Mouse (Mus musculus): ENCODE measurements around the gene Pcca. TPM values are rescaled to one million over a fixed set of nuclear protein-coding genes. Genes with fewer than 3 reads are reported as not detected.
A peak's percentile ranks its signal among the peaks of the same experiment; 100 is the strongest.

The Pcca gene
- polyA plus RNA-seq, 1 experiment from 2014 or later, result 63.1 TPM

DNA sequence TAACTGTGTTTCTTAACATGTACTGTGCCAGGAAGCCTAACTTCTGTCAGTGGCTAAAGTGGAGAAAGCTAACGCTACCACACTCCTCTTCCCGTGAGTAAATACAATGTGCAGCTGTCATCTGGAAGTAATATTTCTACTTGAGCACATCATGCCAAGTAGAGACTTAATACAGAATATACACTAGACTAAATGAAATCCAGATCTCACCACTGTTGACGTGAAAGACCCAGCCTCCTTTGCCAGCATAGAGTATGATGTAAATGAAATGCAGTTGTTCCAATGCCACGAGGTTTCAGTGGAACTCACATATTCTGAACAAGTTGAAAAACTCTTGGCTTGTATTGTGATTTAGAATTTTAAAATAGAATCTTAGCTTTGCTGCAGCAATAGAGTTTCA is 73.3 kb downstream of the Pcca start:
- ChIA-PET POLR2A (no interaction called here), CTCF (no interaction called here)
- DNase-seq (ENCODE audit: low read depth, low spot score) (no peak), ATAC-seq (no peak)
- in situ Hi-C loops (cut with MboI; ENCODE audit: low pct_unique_long_range_greater_than_20kb), result no loop called here
- no peak for TF ChIP-seq CTCF (IDR thresholded peaks at IDR 0.05)
- no peaks in the 10 kb centered on the region for H3K27me3 ChIP-seq

DNA sequence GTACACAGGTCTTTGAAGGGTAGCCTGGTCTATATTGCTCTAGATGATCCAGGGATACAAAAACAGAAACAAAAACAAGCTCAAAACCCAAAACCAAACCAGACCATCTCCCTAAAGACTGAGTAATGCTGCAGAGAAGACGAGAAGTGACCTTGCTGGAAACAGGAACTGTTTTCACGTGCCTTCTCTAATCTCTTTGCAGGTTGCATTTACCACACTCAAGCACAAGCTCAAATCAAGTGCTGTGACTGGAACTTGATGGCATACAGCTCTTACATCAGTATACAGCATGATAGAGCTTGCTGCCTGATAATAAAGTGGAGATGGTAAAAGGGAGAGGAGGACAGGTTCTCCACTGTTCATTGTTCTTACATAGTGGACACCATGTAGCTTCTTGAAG is 74.2 kb downstream of the Pcca start:
- POLR2A ChIA-PET, result no interaction called here
- TF ChIP-seq CTCF (IDR thresholded peaks at IDR 0.05), result no peak
- ATAC-seq, result no peak
- in situ Hi-C loops (cut with MboI; ENCODE audit: low pct_unique_long_range_greater_than_20kb), result no loop called here
- CTCF ChIA-PET, result no interaction called here
- no peak for DNase-seq (ENCODE audit: low read depth, low spot score)
- H3K27me3 ChIP-seq, result no peaks in the 10 kb centered on the region

DNA sequence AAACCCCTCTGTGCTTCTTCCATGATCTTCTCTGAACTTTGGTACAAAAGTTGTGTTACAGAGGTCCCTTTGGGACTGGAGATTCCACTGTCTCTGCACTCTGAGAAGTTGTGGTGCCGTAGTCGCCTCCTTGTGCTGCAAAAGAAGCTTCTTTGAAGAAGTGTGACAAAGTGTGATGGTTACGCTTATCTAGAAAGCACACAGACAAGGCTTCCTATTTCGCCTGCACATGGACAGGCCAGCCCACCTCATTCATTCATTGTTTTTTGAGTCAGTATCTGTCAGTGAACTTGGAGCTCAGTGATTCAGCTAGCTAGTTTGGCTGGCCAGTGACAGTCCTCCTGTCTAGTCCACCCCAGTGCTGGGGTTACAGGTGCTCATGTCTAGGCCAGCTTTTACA is 76.9 kb downstream of the Pcca start:
- in situ Hi-C loops (cut with MboI; ENCODE audit: low pct_unique_long_range_greater_than_20kb), result no loop called here
- no peaks in the 10 kb centered on the region for H3K27me3 ChIP-seq
- no peak for DNase-seq (ENCODE audit: low read depth, low spot score)
- TF ChIP-seq CTCF (IDR thresholded peaks at IDR 0.05), result no peak
- ChIA-PET POLR2A (no interaction called here), CTCF (no interaction called here)
- no peak for ATAC-seq

DNA sequence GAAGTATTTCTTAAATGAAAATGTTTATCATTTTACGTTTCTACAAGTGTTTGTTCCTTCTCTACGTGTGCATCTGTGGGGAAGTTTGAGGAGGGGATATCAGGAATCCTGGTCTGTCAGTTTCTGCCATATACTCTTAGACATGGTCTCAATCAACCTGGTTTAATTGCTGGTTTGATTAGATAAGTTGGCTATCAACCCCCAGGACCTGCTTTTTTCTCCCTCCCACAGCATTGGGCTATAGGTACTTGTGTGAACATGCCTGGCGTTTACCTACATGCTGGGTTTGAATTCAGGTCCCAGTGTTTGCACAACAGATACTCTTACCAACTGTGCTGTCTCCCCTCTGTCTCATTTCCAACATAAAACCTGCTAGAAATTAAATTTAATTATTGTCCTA is 78.2 kb downstream of the Pcca start:
- in situ Hi-C loops (cut with MboI; ENCODE audit: low pct_unique_long_range_greater_than_20kb), result no loop called here
- TF ChIP-seq CTCF (IDR thresholded peaks at IDR 0.05), result no peak
- ChIA-PET CTCF (no interaction called here), POLR2A (no interaction called here)
- H3K27me3 ChIP-seq, result no peaks in the 10 kb centered on the region
- ATAC-seq, result no peak
- no peak for DNase-seq (ENCODE audit: low read depth, low spot score)

DNA sequence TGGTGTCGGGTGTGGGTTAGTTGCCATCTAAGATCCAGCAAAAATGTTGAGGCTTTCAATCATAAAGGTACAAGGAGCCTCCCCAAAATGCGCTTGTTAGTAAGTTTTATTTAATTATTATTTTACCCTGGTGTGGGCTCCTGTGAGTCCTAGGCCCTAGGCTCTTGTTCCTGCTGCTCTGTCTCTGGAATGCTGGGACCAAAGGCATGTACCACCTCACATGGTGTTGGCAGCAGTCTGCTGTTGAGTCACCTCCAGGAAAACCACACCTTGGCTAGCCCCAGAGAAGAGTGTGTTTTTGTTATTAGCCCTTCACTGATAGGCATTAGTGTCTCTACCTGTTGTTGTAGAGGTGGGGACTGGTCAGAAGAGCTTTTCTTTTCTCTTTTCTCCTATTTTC is 83.5 kb downstream of the Pcca start:
- POLR2A ChIA-PET, result interaction anchor here (0.7 to 0.9 kb wide), 3 partner anchors 16 to 1547 kb away, joined by 3 to 5 read pairs (median 4); no protein-coding TSS in a partner anchor
- CTCF ChIA-PET, result interaction anchor here (1.0 kb wide), 1 partner anchor 21 kb away, joined by 3 read pairs; no protein-coding TSS in a partner anchor
- no peaks in the 10 kb centered on the region for H3K27me3 ChIP-seq
- in situ Hi-C loops (cut with MboI; ENCODE audit: low pct_unique_long_range_greater_than_20kb), result no loop called here
- DNase-seq (ENCODE audit: low read depth, low spot score) (no peak), ATAC-seq (no peak)
- TF ChIP-seq CTCF (IDR thresholded peaks at IDR 0.05), result no peak

DNA sequence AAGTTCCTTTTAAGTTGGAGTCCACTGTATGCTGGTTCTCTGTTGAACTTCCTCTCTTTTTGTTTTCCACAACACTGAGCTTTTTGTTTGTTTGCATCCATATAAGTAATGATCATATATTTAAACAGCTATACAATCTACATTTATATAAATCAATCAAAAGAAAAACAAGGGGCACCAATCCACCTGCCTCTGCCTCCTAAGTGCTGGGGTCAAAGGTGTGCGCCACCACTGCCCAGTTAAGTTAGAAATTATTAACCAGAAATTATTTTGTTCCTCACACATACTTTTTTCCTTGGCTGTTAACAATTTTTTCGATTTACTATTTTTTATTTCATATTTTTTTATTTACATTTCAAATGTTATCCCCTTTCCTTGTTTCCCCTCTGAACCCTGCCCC is 99.3 kb downstream of the Pcca start:
- TF ChIP-seq CTCF (IDR thresholded peaks at IDR 0.05), result no peak
- H3K27me3 ChIP-seq, result no peaks in the 10 kb centered on the region
- DNase-seq (ENCODE audit: low read depth, low spot score), result no peak
- CTCF ChIA-PET, result no interaction called here
- POLR2A ChIA-PET, result interaction anchor here (1.0 kb wide), 1 partner anchor 15 kb away, joined by 3 read pairs; no protein-coding TSS in a partner anchor
- ATAC-seq, result no peak
- in situ Hi-C loops (cut with MboI; ENCODE audit: low pct_unique_long_range_greater_than_20kb), result no loop called here

DNA sequence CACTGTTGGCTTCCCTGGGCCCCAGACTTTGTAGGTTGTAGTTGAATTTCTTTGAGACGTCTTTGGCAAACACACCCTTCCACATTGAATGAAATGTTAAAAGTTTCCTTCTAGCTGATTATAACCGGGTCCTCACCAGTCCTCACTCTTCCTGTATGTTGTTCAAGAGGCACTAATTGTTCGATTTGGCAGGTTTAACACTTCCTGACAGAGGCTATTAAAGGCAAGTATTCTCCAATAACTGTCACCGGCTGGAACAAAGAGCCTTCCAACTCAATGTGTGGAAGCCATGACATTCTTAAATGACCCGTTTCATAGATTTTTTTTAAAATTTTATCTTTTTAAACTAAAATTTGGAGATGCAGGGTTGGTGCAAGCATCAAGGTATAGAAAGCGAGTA is 102.5 kb downstream of the Pcca start:
- DNase-seq (ENCODE audit: low read depth, low spot score) (no peak), ATAC-seq (no peak)
- POLR2A ChIA-PET, result interaction anchor here (0.7 kb wide), 1 partner anchor 26 kb away, joined by 3 read pairs; no protein-coding TSS in a partner anchor
- CTCF ChIA-PET, result interaction anchor here (1.6 kb wide), 1 partner anchor 413 kb away, joined by 6 read pairs; no protein-coding TSS in a partner anchor
- H3K27me3 ChIP-seq, result no peaks in the 10 kb centered on the region
- TF ChIP-seq CTCF (IDR thresholded peaks at IDR 0.05), result no peak
- in situ Hi-C loops (cut with MboI; ENCODE audit: low pct_unique_long_range_greater_than_20kb), result no loop called here

DNA sequence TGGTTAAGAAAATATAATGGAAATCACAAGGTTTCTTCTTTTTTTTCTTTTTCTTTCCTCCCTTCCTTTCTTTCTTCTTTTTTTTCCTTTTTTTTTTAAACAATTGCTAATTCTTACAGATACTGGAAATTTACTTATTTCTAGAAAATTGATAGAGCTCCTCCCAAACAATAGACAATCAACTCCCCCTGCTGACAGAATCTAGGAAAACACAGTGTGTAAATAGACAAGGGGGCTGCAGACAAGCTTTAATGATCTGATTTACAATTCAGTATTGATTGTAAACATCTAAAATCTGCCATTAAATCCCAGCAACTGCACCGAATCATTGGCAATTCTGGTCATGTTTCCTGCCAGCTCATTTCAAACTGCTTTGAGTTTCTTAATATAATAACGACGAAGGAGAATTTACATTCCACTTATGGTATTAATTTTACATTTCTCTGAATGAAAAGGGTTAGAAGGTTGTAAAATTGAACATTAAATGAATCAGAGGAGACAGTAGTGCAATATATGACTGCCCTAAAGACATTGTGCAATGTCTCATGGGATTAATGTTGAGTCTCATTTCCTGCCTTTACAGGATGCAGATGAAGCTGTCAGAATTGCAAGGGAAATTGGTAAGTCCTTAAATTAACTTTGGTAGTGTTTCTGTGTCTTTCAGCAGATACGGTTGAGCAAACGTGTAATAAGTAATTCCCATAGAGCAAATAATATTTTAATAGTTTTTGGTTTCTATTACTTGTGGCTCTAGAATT is 103.9 kb downstream of the Pcca start:
- POLR2A ChIA-PET, result no interaction called here
- in situ Hi-C loops (cut with MboI; ENCODE audit: low pct_unique_long_range_greater_than_20kb), result no loop called here
- CTCF ChIA-PET, result interaction anchor here (1.1 to 1.6 kb wide), 5 partner anchors 9 to 415 kb away, joined by 3 to 6 read pairs (median 4); no protein-coding TSS in a partner anchor
- ATAC-seq (no peak), DNase-seq (ENCODE audit: low read depth, low spot score) (no peak)
- TF ChIP-seq CTCF (IDR thresholded peaks at IDR 0.05), result peak; percentile 39
- H3K27me3 ChIP-seq, result no peaks in the 10 kb centered on the region

DNA sequence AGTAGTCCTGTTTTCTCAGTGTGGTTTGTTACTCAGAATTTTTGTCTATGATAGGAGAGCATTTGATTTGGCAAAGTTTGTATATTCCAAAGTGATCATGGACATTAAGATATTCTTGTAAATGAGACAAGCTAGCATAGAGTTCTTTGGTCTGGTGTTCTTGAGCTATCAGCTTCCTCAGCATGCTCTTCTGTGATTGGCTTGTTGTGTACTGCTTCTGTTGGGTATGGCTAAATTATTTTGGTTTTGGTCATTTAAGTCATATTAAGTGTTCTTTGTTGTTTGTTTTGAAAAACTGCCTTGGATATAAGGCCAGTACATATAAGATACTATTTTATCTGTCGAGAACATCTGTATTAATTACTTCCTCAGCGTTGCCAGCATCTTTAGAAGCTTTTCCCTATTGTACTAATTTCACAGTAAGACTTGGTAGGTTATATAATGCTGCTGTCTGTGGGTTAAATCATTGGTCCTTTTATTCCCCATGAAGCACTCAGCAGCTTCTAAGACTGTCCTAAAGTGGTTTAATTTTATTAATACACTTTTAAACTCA is 105.1 kb downstream of the Pcca start:
- CTCF ChIA-PET, result interaction anchor here (0.5 to 1.2 kb wide), 3 partner anchors 16 to 237 kb away, joined by 3 read pairs; no protein-coding TSS in a partner anchor
- in situ Hi-C loops (cut with MboI; ENCODE audit: low pct_unique_long_range_greater_than_20kb), result no loop called here
- no peak for TF ChIP-seq CTCF (IDR thresholded peaks at IDR 0.05)
- DNase-seq (ENCODE audit: low read depth, low spot score) (no peak), ATAC-seq (no peak)
- no peaks in the 10 kb centered on the region for H3K27me3 ChIP-seq
- POLR2A ChIA-PET, result interaction anchor here (0.5 to 0.7 kb wide), 2 partner anchors 175 to 450 kb away, joined by 4 to 7 read pairs; no protein-coding TSS in a partner anchor

DNA sequence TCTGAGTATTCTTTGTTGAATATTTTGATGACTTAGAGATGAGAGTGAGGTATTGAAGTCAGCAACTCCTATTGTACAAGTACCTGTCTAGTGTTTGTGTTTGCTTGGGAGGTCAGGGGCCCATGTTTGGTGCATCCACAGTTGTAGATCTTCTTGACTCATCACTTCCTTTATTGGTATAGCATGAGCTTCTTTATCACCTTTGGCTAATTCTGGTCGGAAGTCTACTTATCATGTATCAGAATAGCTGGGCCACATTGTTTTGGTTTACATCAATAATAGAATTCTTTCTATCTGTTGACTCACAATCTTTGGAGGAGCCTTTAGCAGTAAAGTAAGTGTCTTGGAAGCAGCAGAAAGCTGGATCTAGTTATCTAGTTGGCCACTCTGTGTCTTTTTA is 108.3 kb downstream of the Pcca start:
- TF ChIP-seq CTCF (IDR thresholded peaks at IDR 0.05), result no peak
- in situ Hi-C loops (cut with MboI; ENCODE audit: low pct_unique_long_range_greater_than_20kb), result loop anchor here (5.0 to 10.0 kb wide), 2 partner anchors 232 to 420 kb away; no protein-coding TSS in a partner anchor
- no peaks in the 10 kb centered on the region for H3K27me3 ChIP-seq
- no peak for ATAC-seq
- no peak for DNase-seq (ENCODE audit: low read depth, low spot score)
- POLR2A ChIA-PET, result interaction anchor here (0.6 kb wide), 1 partner anchor 540 kb away, joined by 3 read pairs; no protein-coding TSS in a partner anchor
- CTCF ChIA-PET, result interaction anchor here (0.7 to 1.0 kb wide), 2 partner anchors 21 to 72 kb away, joined by 3 read pairs; no protein-coding TSS in a partner anchor

DNA sequence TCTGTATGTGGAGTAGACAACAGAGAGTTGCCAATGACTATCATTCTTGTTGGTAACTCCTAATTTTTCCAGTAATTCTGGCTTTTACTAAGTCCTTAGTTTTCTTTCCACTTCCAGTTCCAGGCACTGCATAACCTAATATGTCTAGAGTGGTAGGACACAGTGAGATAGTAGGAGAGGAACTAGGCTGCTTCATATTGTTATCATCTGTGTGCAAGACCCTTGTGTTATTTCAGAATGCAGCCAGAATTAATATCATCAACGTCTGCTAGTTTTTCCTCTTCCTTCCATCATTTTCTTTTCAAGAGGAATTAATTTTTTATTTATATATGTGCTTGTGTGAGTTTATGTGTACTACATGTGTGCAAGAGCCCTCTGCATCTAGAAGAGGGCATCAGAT is 114.1 kb downstream of the Pcca start:
- no peak for TF ChIP-seq CTCF (IDR thresholded peaks at IDR 0.05)
- POLR2A ChIA-PET, result no interaction called here
- CTCF ChIA-PET, result no interaction called here
- H3K27me3 ChIP-seq, result no peaks in the 10 kb centered on the region
- DNase-seq (ENCODE audit: low read depth, low spot score) (no peak), ATAC-seq (no peak)
- in situ Hi-C loops (cut with MboI; ENCODE audit: low pct_unique_long_range_greater_than_20kb), result loop anchor here (10.0 kb wide), 1 partner anchor 227 kb away; no protein-coding TSS in a partner anchor

All from Patski (cell line).